Mouse (Mus musculus) embryo, embryonic 10 days (tissue): ENCODE measurements around the gene Cox4i1.

Experiments used
- DNase-seq: peaks from one replicate; pipeline ENCODE4 v3.0.0-alpha.2; 2015; ENCODE audit warnings: low spot score

Cox4i1 gene

GRCm38 (mm10) chr8:120664566-120664965, 3.5 kb upstream of the Cox4i1 start:
- no peak for DNase-seq

GRCm38 (mm10) chr8:120665726-120666455, 2.1 kb upstream of the Cox4i1 start:
- DNase-seq: no peak

DNA sequence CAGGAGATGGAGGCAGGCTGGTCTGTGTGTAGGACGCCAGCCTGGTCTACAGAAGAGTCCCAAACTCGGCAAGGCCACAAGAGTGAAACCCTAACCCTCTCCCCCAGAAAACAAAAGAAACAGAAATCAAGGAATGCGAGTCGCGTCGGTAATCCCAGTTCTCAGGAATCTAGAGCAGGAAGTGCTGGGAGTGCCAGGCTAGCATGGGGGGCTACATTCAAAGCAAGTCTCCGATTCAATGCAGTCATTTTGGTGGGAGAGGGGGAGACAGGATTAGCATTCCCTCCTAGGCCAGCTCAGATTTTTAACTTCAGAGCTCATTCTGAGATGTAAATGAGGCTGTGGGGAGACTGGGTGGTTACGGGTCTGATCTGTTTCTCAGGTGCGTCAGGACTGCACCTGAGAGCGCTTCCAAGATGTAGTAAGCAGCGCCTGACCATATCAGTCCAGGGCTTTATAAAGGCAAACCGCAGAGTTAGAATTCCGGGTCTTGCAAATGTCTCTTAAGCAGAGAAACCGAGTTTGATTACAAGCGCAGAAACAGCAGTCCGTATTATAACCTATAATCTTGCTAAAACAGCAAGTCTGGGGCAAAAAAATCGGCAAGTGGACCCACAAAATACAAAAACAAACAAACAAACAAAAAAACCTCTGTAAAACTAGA, 1.1 kb upstream of the Cox4i1 start:
- DNase-seq: peak; percentile 39

DNA sequence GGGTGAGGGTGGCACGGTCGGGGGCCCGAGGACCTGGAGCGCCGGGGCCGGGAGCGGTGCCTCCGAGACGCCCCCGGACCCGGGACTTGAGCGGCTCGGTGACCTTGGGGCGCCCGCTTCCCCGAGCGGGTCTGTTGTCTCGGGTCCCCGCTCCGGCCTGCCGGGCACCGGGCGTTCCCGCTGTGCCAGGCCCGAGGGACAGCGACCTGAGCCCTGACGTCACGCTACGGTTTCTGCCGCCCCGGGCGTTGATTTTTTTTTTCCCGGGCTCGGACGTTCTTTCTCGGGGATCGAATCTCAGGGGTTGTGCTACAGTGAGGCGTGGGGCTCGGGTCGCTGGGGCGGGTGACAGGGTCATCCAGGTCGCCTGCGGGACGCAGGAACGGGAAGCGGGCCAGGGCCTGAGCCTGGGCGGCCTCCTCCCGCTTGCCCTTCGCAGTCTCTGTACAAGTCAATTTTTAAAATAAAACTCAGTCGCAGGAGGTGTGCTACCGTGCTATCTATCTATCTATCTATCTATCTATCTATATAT, 418 bp downstream of the Cox4i1 start, which contains the start of gene Emc8:
TSS of gene Emc8 (minus strand) at position 200 of the 532 bp plus-strand sequence.
- no peak for DNase-seq

DNA sequence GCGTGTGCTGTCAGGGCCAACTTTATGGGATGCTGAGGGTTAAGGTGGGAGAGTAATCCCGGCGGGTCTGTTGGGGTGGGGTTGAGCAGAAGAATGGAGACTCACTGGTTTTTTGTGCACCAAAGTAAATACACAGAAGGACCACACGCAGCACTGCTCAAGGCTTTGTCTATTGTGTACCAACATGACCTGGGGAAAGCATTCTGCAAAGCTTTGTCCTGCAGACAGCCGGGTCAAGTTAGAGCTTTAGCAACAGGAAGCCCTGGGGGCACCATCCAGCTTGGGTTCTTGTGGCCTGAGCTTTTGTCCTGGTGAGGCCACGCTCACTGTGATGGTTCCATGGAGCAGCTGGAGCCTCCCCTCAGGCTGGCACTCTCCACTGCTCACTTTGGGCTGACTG, 3.8 kb downstream of the Cox4i1 start:
- peak; percentile 24 for DNase-seq

DNA sequence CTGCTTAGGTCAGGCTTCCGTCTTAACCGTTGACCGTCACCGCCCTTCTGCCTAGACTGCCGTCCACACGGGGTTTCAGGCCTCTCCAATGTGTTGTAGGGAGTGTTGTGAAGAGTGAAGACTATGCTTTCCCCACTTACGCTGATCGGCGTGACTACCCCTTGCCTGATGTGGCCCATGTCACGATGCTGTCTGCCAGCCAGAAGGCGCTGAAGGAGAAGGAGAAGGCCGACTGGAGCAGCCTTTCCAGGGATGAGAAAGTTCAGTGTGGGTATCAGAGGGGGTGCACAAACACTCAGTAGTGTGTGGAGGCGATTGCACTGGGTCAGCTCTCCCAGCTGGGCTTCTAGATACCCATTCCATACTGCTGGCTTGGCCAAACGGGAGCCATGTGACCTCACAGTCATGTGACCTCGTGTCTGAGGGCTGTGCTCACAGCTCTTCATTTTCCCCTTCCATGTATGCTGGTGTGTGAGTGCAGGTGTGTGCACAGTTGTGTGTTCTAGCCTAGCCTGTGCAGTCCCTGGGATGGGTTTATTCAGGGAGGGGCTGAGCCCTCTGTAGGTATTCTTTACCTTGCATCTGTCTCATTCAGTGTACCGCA, 4.7 kb downstream of the Cox4i1 start:
- no peak for DNase-seq

- DNase-seq: no peak
Observed at GRCm38 (mm10) chr8:120673298-120673697, 5.3 kb downstream of the Cox4i1 start.

DNA sequence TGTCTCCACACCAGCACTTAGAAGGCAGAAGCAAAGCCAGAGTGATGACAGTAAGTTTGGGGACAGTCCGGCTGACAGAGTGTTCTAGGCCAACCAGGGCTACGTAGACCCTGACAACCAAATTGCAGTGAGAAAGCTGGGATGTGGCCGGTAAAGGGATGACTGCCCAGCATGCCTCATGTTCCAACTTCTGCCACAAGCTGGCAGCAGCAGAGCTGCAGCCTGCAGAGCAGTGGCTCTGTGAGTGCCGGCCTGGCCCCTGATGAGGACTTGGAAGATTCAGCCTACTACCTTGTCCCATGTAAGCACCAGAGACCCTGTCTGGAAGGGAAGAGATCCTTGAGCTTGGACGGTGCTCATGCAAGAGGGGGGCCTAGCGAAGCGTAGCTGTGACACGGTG, 7.7 kb downstream of the Cox4i1 start:
- DNase-seq: no peak

DNA sequence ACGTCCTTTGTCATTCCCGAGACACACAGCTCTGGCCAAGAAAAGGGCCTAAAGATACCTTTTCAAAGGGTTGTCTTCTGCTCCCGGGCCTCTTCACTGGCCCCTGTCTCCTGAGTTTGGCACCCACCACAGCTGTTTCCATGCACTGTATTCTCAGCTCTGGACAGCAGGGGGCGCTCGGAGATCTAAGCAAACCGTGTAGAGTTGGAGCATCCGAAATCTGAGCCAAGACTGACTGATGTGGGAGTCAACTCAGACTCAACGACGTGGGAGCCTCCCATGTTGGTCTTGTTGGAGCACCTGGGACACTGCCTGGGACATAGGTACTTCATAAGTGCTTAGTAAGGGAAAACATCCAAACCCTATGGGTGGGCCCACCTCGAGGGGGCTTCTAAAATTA, 10.4 kb downstream of the Cox4i1 start:
- DNase-seq: peak; percentile 91

GRCm38 (mm10) chr8:120679629-120680387, 11.8 kb downstream of the Cox4i1 start:
- no peak for DNase-seq

DNA sequence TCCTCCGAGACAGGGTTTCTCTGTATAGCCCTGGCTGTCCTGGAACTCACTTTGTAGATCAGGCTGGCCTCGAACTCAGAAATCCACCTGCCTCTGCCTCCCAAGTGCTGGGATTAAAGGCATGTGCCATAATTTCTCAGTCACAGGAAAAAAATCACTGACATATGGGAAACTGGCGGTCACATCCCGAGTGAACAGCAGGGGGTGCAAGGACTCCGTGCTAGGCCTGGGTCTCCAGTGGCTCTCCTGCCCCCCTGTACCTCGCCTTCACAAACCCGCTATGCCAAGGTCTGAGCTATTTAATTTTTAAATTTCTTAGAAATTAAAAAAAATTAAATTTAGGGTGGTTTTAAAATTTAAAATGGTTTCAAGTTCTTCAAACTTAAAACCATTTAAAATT, 12.4 kb downstream of the Cox4i1 start:
- DNase-seq: peak; percentile 74

DNA sequence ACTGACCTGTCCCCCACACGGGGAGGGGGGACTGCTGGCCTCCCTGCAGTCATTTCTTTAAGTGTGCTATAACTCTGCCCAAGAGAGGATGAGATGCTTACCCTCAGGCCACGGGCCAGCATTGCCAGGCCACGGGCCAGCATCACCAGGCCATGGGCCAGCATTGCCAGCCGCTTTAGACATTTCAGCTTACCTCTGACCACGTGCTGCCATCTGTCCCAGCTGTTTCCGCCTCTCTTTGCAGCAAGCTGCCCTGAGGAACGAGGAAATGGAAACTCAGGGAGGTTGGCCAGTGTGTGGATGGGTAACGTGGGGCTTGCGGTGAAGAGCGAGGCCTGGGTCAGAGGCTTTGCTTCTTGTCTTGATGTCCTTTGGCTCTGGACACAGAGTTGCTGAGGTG, 13.1 kb downstream of the Cox4i1 start:
- DNase-seq: no peak

- peak; percentile 87 for DNase-seq
Observed at GRCm38 (mm10) chr8:120683602-120684001, 15.6 kb downstream of the Cox4i1 start.

GRCm38 (mm10) chr8:120684082-120684481, 16.1 kb downstream of the Cox4i1 start:
- DNase-seq: no peak

DNA sequence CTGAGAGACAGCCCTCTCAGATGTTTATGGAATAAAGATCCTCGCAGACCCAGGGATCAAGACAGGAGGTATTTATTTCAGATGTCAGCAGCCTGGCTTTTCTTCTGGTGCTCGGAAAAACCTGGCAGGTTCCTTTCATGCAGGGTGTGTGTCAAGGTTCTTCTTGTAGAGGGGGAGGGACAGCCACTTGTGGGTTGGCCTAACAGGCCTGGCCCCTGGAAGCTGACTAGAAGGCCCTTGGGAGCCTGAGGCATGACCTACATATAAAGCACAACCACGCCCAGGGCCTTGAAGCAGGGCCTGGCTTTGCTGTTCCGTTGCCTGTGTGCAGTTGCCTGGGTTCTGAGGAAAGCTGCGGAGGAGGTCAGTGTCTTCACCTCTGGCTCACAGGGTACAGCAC, 17.1 kb downstream of the Cox4i1 start:
- DNase-seq: no peak

DNA sequence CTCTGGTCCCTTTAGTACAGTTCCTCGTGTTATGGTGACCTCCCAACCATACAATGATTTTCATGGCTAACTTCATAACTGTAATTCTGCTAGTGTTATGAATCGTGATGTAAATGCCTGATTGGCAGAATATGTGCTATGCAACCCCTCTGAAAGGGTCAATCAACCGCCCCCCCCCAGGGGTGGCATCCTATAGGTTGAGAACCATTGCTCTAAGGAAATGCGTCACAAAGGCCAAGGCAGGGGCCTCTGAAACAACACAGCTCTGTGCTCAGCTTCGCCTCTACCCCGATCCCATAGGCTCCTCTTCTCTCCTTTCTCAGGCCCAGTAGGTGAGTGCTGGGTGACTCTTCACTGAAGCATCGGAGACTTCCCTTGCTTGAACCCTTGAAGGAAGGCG, 17.6 kb downstream of the Cox4i1 start:
- no peak for DNase-seq

GRCm38 (mm10) chr8:120686051-120686450, 18.0 kb downstream of the Cox4i1 start:
- no peak for DNase-seq

DNA sequence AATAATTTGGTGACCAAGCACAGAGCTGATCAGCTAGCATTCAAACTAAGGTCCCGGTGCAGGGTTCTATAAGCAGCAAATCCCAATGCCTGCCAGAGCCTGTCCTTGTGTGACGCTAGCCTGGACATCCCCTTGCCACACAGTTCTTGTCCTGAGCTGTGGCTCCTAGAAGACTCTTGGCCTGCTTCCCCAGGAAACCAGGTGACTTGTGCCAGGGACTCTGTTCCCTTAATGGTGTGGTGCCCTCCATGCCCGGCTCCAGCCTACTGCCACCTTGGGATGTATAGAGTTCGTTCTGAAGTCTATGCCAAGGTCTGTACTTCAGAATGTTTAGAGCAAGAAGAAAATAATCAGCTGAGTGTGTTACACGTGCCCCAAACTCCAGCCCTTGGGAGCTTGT, 18.6 kb downstream of the Cox4i1 start:
- DNase-seq: no peak

DNA sequence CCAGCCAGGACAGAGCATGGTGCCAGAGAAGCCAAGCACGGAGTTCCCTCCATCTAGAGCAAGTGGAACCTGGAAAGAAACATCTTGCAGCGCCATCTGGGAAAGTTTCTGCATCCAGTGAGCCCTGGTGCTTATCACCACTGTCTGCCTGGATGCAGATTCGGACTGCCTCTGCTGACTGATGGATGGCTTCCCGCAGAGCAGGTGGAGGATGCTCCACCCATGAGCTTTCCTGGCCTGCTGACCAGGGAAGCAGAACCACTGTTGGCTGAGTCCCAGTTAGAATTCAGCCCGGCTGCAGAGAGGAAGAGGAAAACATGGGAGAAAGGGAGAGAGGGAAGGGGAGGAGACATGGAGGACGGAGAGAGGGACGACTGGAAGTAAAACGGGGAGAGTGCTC, 19.8 kb downstream of the Cox4i1 start:
- DNase-seq: no peak

GRCm38 (mm10) chr8:120688511-120688910, 20.5 kb downstream of the Cox4i1 start:
- no peak for DNase-seq

GRCm38 (mm10) chr8:120692934-120693333, 24.9 kb downstream of the Cox4i1 start:
- DNase-seq: no peak

GRCm38 (mm10) chr8:120693861-120694493, 26.0 kb downstream of the Cox4i1 start:
- DNase-seq: peak; percentile 71
